Mouse (Mus musculus) MEL (cell line): Measurements from ENCODE around the gene Gm5724. TPM values are rescaled to one million over a fixed set of nuclear protein-coding genes. Genes with fewer than 3 reads are reported as not detected.

Experiments used
- DNase-seq: peaks from one replicate; pipeline ENCODE4 v3.0.0; 2011; ENCODE audit warnings: low read depth, low spot score
- H3K27ac ChIP-seq: 2 replicates; pipeline ENCODE4 v1.5.1; 2012; ENCODE audit warnings: low read depth, mild to moderate bottlenecking, control low read depth, low read length, moderate library complexity; ENCODE audit not compliant: control insufficient read depth
- H3K27me3 ChIP-seq, 2 experiments: fragments of 150-350 bp in 1 of 2; sonication (generic) in 1 of 2; 2 replicates each; pipeline ENCODE4 v1.6.1; 2012; ENCODE audit warnings: low read length in 2 of 2, mild to moderate bottlenecking in 2 of 2, improper control_type of control experiment in 1 of 2, moderate library complexity in 1 of 2; ENCODE audit not compliant: insufficient read depth in 2 of 2, control insufficient read depth in 1 of 2
- H3K36me3 ChIP-seq, 2 experiments: 2 replicates each; pipeline ENCODE4 v1.6.1; 2012 to 2014; ENCODE audit warnings: low read length in 2 of 2, improper control_type of control experiment in 1 of 2, inconsistent platforms in 1 of 2, mild to moderate bottlenecking in 1 of 2; ENCODE audit not compliant: insufficient read depth in 2 of 2, control insufficient read depth in 1 of 2
- H3K4me1 ChIP-seq, 2 experiments: fragments of 150-350 bp in 1 of 2; sonication (generic) in 1 of 2; 2 replicates each; pipeline ENCODE4 v1.6.1; 2012; ENCODE audit warnings: low read length in 2 of 2, improper control_type of control experiment in 1 of 2, mild to moderate bottlenecking in 1 of 2; ENCODE audit not compliant: insufficient read depth in 2 of 2, control insufficient read depth in 1 of 2
- H3K4me3 ChIP-seq, 2 experiments: fragments of 150-350 bp in 1 of 2; sonication (generic) in 1 of 2; 2 replicates each; pipeline ENCODE4 v1.5.1; 2012; ENCODE audit warnings: low read depth in 2 of 2, low read length in 2 of 2, mild to moderate bottlenecking in 2 of 2, moderate library complexity in 2 of 2, control low read depth in 1 of 2, improper control_type of control experiment in 1 of 2; ENCODE audit not compliant: control insufficient read depth in 1 of 2, insufficient read depth in 1 of 2
- H3K79me2 ChIP-seq: 2 replicates; pipeline ENCODE4 v1.6.1; 2012; ENCODE audit warnings: mild to moderate bottlenecking, low read length, moderate library complexity; ENCODE audit not compliant: control insufficient read depth, poor library complexity, insufficient read depth
- H3K9ac ChIP-seq: 2 replicates; pipeline ENCODE4 v1.6.1; 2012; ENCODE audit warnings: low read depth, mild to moderate bottlenecking, control low read depth, low read length, moderate library complexity; ENCODE audit not compliant: control insufficient read depth, poor library complexity, severe bottlenecking
- H3K9me3 ChIP-seq: fragments of 150-350 bp; sonication (generic); replicated peaks from 2 replicates; pipeline ENCODE4 v1.6.1; 2012; ENCODE audit warnings: mild to moderate bottlenecking, low read length, improper control_type of control experiment, moderate library complexity; ENCODE audit not compliant: insufficient read depth
- BHLHE40 ChIP-seq: IDR thresholded peaks from 2 replicates; pipeline ENCODE4 v1.6.1; 2012; ENCODE audit warnings: low read depth, mild to moderate bottlenecking, inconsistent platforms, low read length, improper control_type of control experiment, borderline replicate concordance
- CTCF ChIP-seq, 3 experiments: IDR thresholded peaks in 2 of 3; conservative IDR thresholded peaks in 1 of 3; 2 replicates each; pipeline ENCODE4 v1.5.1; 2011 to 2012; ENCODE audit warnings: low read length in 3 of 3, low read depth in 2 of 3, mild to moderate bottlenecking in 2 of 3, improper control_type of control experiment in 1 of 3, inconsistent platforms in 1 of 3, mixed read lengths in 1 of 3, moderate library complexity in 1 of 3; ENCODE audit not compliant: control insufficient read depth in 1 of 3, insufficient read depth in 1 of 3, poor library complexity in 1 of 3, severe bottlenecking in 1 of 3
- EP300 ChIP-seq, 2 experiments: IDR thresholded peaks; 2 replicates each; pipeline ENCODE4 v1.6.1; 2011; ENCODE audit warnings: improper control_type of control experiment in 2 of 2, low read length in 2 of 2, low read depth in 1 of 2, mild to moderate bottlenecking in 1 of 2
- ETS1 ChIP-seq: IDR thresholded peaks from 2 replicates; pipeline ENCODE4 v1.6.1; 2012; ENCODE audit warnings: low read depth, mild to moderate bottlenecking, inconsistent platforms, low read length, improper control_type of control experiment, moderate library complexity
- HCFC1 ChIP-seq: IDR thresholded peaks from 2 replicates; pipeline ENCODE4 v1.6.1; 2012; ENCODE audit warnings: low read depth, mild to moderate bottlenecking, inconsistent platforms, low read length, improper control_type of control experiment, moderate library complexity
- JUND ChIP-seq: IDR thresholded peaks from 2 replicates; pipeline ENCODE4 v1.6.1; 2011; ENCODE audit warnings: low read depth, mild to moderate bottlenecking, improper control_type of control experiment, low read length
- KAT2A ChIP-seq: conservative IDR thresholded peaks from 2 replicates; pipeline ENCODE4 v1.6.1; 2012; ENCODE audit warnings: low read depth, low read length, improper control_type of control experiment, inconsistent platforms
- MAZ ChIP-seq: IDR thresholded peaks from 2 replicates; pipeline ENCODE4 v1.6.1; 2012; ENCODE audit warnings: low read depth, mild to moderate bottlenecking, inconsistent platforms, low read length, improper control_type of control experiment
- MYB ChIP-seq: IDR thresholded peaks from 2 replicates; pipeline ENCODE4 v1.6.1; 2011; ENCODE audit warnings: mild to moderate bottlenecking, low read depth, low read length, improper control_type of control experiment
- NRF1 ChIP-seq: IDR thresholded peaks from 2 replicates; pipeline ENCODE4 v1.6.1; 2014; ENCODE audit warnings: low read depth, mild to moderate bottlenecking, inconsistent platforms, low read length, improper control_type of control experiment, moderate library complexity; ENCODE audit not compliant: poor library complexity, insufficient read depth, severe bottlenecking
- POLR2AphosphoS5 ChIP-seq: IDR thresholded peaks from 2 replicates; pipeline ENCODE4 v1.6.1; 2012; ENCODE audit warnings: low read depth, borderline replicate concordance, mild to moderate bottlenecking, inconsistent platforms, low read length, moderate library complexity, mixed read lengths
- RAD21 ChIP-seq: IDR thresholded peaks from 2 replicates; pipeline ENCODE4 v1.6.1; 2011; ENCODE audit warnings: mild to moderate bottlenecking, low read depth, low read length, improper control_type of control experiment
- RCOR1 ChIP-seq: IDR thresholded peaks from 2 replicates; pipeline ENCODE4 v1.6.1; 2012; ENCODE audit warnings: low read depth, mild to moderate bottlenecking, inconsistent platforms, low read length, improper control_type of control experiment
- SIN3A ChIP-seq: IDR thresholded peaks from 2 replicates; pipeline ENCODE4 v1.6.1; 2012; ENCODE audit warnings: low read length, improper control_type of control experiment, inconsistent platforms
- SMC3 ChIP-seq: IDR thresholded peaks from 2 replicates; pipeline ENCODE4 v1.6.1; 2011; ENCODE audit warnings: low read depth, low read length, improper control_type of control experiment
- TAL1 ChIP-seq: IDR thresholded peaks from 2 replicates; pipeline ENCODE4 v1.6.1; 2012; ENCODE audit warnings: mild to moderate bottlenecking, inconsistent platforms, low read length, moderate library complexity, mixed read lengths
- TBP ChIP-seq: IDR thresholded peaks from 2 replicates; pipeline ENCODE4 v1.8.0; 2011; ENCODE audit warnings: low read depth, low read length, improper control_type of control experiment
- TCF12 ChIP-seq: IDR thresholded peaks from 2 replicates; pipeline ENCODE4 v1.6.1; 2014; ENCODE audit warnings: low read depth, mild to moderate bottlenecking, inconsistent platforms, low read length, improper control_type of control experiment, moderate library complexity
- ZMIZ1 ChIP-seq: IDR thresholded peaks from 2 replicates; pipeline ENCODE4 v1.6.1; 2012; ENCODE audit warnings: low read depth, mild to moderate bottlenecking, inconsistent platforms, low read length, improper control_type of control experiment, moderate library complexity
- polyA plus RNA-seq, 2 experiments: library from polyadenylated mRNA; stranded (reverse) in 1 of 2; unstranded in 1 of 2; fragments of >175 nt in 1 of 2; fragments of >200 nt in 1 of 2; gene quantifications; 2 replicates each; pipeline versions ENCODE4 v1.2.1 to v1.2.4; 2012; ENCODE audit warnings: low replicate concordance in 2 of 2, low read depth in 1 of 2; ENCODE audit not compliant: insufficient read length in 2 of 2, insufficient read depth in 1 of 2, missing spikeins in 1 of 2
- total RNA-seq: library from RNA; depleted of rRNA; stranded (reverse); fragments of 300-350 nt; gene quantifications from 2 replicates; pipeline ENCODE4 v1.2.3, GENCODE M21; 2012; rRNA removed

Gm5724 gene
- total RNA-seq (not detected in 2 replicates), polyA plus RNA-seq (not detected)

GRCm38 (mm10) chr6:141773710-141774109 lies at the start of gene Gm5724:
Gene Gm5724 (minus strand): TSS chr6:141773810.
- H3K79me2 ChIP-seq = no peaks in the 10 kb centered on the region
- no peak within 1 kb of the TSS for H3K27ac ChIP-seq
- no peaks in the 10 kb centered on the region for H3K27me3 ChIP-seq
- no peaks in the 10 kb centered on the region for H3K36me3 ChIP-seq
- no peak within 1 kb of the TSS for H3K4me3 ChIP-seq
- no peak for DNase-seq
- no peaks in the 10 kb centered on the region for H3K4me1 ChIP-seq
- TF ChIP-seq SMC3 (no peak), HCFC1 (no peak), JUND (no peak), NRF1 (no peak), MYB (no peak), TAL1 (no peak), SIN3A (no peak), KAT2A (no peak), EP300 (IDR thresholded peaks at IDR 0.05; ENCODE audit: low read depth in 1 of 2, low read length in 2 of 2) (no peak), POLR2AphosphoS5 (no peak), MAZ (no peak), ZMIZ1 (no peak), TBP (no peak), ETS1 (no peak)
- H3K9ac ChIP-seq = no peak within 1 kb of the TSS
- no peaks in the 10 kb centered on the region for H3K9me3 ChIP-seq

GRCm38 (mm10) chr6:141797837-141798236 lies 24.2 kb upstream of the Gm5724 start:
- peak; percentile 4 for DNase-seq
- H3K79me2 ChIP-seq = no peaks in the 10 kb centered on the region
- TF ChIP-seq RAD21 = peak; percentile 13
- TF ChIP-seq SMC3 = peak; percentile 20
- TF ChIP-seq TCF12 = no peak
- TF ChIP-seq CTCF (IDR thresholded peaks at IDR 0.05 in 2 of 3, conservative IDR thresholded peaks at IDR 0.05 in 1 of 3; ENCODE audit: control insufficient read depth in 1 of 3, insufficient read depth in 1 of 3, low read depth in 2 of 3, low read length in 3 of 3, poor library complexity in 1 of 3, severe bottlenecking in 1 of 3) = peak in 1 of 3 experiments; percentile 22; a peak in 2 of 6 replicates
- TF ChIP-seq RCOR1 = no peak
- TF ChIP-seq BHLHE40 = no peak
- TF ChIP-seq, all 39 proteins: peak for 3
- H3K4me1 ChIP-seq = no peaks in the 10 kb centered on the region
- no peak overlapping the region for H3K9ac ChIP-seq
- H3K4me3 ChIP-seq = no peak overlapping the region
- no peaks in the 10 kb centered on the region for H3K27me3 ChIP-seq
- H3K27ac ChIP-seq = no peak overlapping the region
- no peaks in the 10 kb centered on the region for H3K9me3 ChIP-seq
- no peaks in the 10 kb centered on the region for H3K36me3 ChIP-seq
